Mouse (Mus musculus): ENCODE measurements around the gene Zfp791.

- TF ChIP-seq CTCF (IDR thresholded peaks at IDR 0.05; ENCODE audit: low read depth, low read length) (no peak), GATA1 (IDR thresholded peaks at IDR 0.05; ENCODE audit: borderline replicate concordance, low read length) (no peak)
Measured at GRCm38 (mm10) chr8:85062603-85063002, 60.3 kb downstream of the Zfp791 start.

Data from G1E (cell line).